Mouse (Mus musculus) embryonic facial prominence, embryonic 10.5 days (tissue): Measurements from ENCODE around the gene Snx33. TPM values are rescaled to one million over a fixed set of nuclear protein-coding genes. Genes with fewer than 3 reads are reported as not detected.
"Not testable (repeated sequence)": the region's sequence is repeated elsewhere in the genome, so short reads cannot be mapped to it uniquely, and the experiment has no call there.

Experiments used
- DNase-seq: peaks from one replicate; pipeline ENCODE4 v3.0.0-alpha.2; 2017; ENCODE audit warnings: low spot score
- H3K27ac ChIP-seq: fragments of 300-500 bp; sonication (generic); replicated peaks from 2 replicates; pipeline ENCODE4 v1.5.1; 2016; ENCODE audit warnings: mild to moderate bottlenecking
- H3K27me3 ChIP-seq: fragments of 300-500 bp; sonication (generic); replicated peaks from 2 replicates; pipeline ENCODE4 v1.6.1; 2016; ENCODE audit warnings: low read depth, mild to moderate bottlenecking; ENCODE audit not compliant: poor library complexity, severe bottlenecking
- H3K36me3 ChIP-seq: fragments of 300-500 bp; sonication (generic); replicated peaks from 2 replicates; pipeline ENCODE4 v1.6.1; 2016; ENCODE audit warnings: mild to moderate bottlenecking, moderate library complexity
- H3K4me1 ChIP-seq: fragments of 300-500 bp; sonication (generic); 2 replicates; pipeline ENCODE4 v1.6.1; 2016
- H3K4me3 ChIP-seq: fragments of 300-500 bp; sonication (generic); 2 replicates; pipeline ENCODE4 v1.5.1; 2016; ENCODE audit warnings: mild to moderate bottlenecking, moderate library complexity
- H3K9me3 ChIP-seq: fragments of 300-500 bp; sonication (generic); 2 replicates; pipeline ENCODE4 v1.6.1; 2016; ENCODE audit warnings: mild to moderate bottlenecking
- WGBS: fragments of 180-500 bp; shearing (Covaris S2); methylation state at CpG from one replicate; pipeline ENCODE4 v1.1.7; 2016; 5-methylcytosine and 5-hydroxymethylcytosine counted together
- polyA plus RNA-seq: library from polyadenylated mRNA; unstranded; fragments of >200 nt; fragmentation: Nextera tagmentation; extraction: Ambion mirVana; gene quantifications from 2 replicates; pipeline ENCODE4 v1.2.1, GENCODE M21; 2016

Gene Snx33
- polyA plus RNA-seq, 1 experiment from 2014 or later: 11.1 TPM

DNA sequence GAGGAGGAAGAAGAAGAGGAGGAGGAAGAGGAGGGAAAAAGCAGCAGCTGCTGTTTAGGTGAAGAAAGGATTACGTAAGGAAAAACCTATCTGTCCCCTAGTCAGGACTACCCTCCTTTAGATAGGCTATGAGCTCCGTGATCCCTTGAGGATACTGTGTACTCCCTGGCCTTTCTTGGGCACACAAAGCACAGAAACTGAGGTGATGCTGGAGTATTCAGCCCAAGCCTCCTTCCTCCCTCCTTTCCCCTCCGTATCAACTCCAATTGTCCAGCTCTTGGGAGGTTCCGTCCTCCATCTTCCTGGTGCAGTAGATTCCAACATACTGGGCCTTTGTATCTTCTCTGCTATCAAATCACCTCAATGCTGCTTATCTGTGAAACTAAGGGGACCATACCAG lies 5.4 kb downstream of the Snx33 start:
- Histone ChIP-seq H3K27ac (no peak overlapping the region), H3K27me3 (no peaks in the 10 kb centered on the region), H3K4me3 (peak overlapping the region; percentile 78; the same call in 1 of the 2 replicates), H3K9me3 (peaks cover 3% of the 10 kb centered on the region; the same call in 1 of the 2 replicates), H3K4me1 (peaks cover 52% of the 10 kb centered on the region), H3K36me3 (peaks cover 85% of the 10 kb centered on the region)
- 92% methylated on average over 4 of the region's 4 CpGs for WGBS
- DNase-seq: no peak

DNA sequence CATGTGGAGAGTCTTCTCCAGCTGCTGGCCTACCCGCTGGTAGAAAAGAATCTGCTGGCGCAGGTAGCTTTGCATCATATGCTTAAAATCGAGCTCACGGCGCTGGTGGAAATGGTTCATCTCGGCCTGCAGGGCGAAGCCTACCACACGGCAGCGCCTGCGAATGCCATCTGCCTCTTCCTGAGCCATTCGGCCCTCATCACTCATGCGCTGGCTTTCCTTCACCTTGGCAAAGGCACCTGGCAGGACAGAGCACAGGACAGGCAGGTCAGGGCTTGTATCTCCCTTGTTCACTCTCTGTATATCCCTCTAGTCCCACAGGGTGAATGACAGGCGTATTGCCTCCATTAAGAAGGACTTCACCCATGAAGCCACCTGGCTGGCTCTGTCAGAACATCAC lies 9.7 kb downstream of the Snx33 start:
- 92% methylated on average over 13 of the region's 13 CpGs for WGBS
- Histone ChIP-seq H3K36me3 (peaks cover 96% of the 10 kb centered on the region), H3K27me3 (no peaks in the 10 kb centered on the region), H3K9me3 (peaks cover 3% of the 10 kb centered on the region; the same call in 1 of the 2 replicates), H3K4me1 (peaks cover 14% of the 10 kb centered on the region), H3K4me3 (no peak overlapping the region), H3K27ac (no peak overlapping the region)
- DNase-seq: no peak

DNA sequence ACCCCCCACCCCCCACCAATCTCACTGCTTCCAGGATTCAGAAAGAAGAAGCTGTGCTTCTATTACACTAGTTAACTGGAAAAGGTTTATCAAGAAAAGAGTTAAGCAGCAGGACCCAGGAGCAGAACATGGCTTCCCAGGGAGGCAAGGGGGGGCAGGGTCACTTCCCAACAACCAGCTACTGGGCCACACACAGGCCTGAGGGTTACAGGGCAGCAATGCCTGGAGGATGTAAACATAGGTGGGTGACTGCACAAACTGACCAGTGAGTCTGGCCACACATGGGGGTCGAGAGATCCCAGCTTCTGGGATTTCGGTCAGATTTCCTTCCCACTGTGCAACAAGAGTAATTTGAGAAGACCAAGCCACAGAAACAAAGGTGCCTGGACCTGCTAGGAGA lies 11.0 kb downstream of the Snx33 start:
- 64% methylated on average over 2 of the region's 2 CpGs for WGBS
- peaks cover 5% of the 10 kb centered on the region; the same call in 1 of the 2 replicates for H3K4me1 ChIP-seq
- no peak overlapping the region for H3K4me3 ChIP-seq
- DNase-seq: no peak
- H3K27me3 ChIP-seq: no peaks in the 10 kb centered on the region
- no peak overlapping the region; the same call in 1 of the 2 replicates for H3K27ac ChIP-seq
- H3K9me3 ChIP-seq: peaks cover 3% of the 10 kb centered on the region; the same call in 1 of the 2 replicates
- H3K36me3 ChIP-seq: peaks cover 82% of the 10 kb centered on the region

DNA sequence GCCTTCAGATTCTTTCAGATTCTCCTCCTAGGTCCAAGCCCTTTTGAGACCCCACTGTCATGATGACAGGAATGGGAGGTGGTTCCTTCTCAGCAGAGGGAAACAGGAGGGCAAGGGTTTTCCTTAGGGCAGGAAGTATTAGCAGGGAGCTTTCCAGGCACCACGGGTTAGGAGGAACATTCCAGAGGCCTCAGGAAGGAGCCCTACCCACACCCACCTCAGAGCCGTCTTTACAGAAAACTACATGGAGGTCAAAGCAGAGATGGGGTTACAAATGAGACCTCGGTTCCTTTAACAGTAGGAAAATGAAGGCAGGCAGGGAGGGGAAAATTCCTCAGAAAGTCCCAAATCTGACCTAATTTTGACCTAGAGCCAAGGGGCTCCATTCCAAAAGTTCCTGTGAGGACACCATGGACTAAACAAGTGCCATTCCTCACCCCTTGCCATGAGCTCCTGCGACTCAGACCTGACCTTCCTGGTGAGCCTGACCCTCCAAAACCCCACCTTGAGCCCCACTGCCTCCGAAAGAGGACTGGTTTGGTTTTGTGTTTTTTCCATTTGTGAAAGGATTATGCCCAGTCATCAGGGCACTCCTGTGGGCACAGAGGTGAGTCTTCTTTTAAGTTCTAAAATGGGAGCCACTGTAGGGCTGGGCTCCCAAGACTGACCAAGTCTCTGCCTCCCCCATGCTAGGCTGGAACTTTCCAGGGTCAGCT lies 12.3 kb downstream of the Snx33 start:
- no peak overlapping the region for H3K4me3 ChIP-seq
- peaks cover 70% of the 10 kb centered on the region for H3K36me3 ChIP-seq
- 80% methylated on average over 5 of the region's 5 CpGs for WGBS
- H3K4me1 ChIP-seq: peaks cover 5% of the 10 kb centered on the region; the same call in 1 of the 2 replicates
- H3K9me3 ChIP-seq: no peaks in the 10 kb centered on the region
- no peaks in the 10 kb centered on the region for H3K27me3 ChIP-seq
- DNase-seq: no peak
- H3K27ac ChIP-seq: no peak overlapping the region

DNA sequence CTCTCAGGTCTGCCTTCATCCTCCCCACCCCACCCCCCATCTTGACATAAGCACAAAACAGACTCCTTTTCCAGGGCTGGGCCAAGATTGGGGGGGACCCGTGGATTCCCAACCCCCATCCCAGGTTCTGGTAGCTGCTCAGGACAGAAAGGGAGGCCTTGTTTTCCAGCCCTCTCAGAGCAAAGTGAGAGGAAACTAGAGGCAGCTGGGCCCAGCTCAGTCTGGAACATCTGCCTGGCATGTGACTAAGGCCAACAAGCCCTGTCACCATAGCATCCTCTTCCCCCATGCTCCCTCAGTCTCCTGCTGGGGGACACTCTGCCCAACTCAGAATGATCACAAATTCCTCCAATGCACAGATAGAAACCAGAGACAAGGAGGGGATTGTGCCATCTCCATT lies 13.1 kb downstream of the Snx33 start:
- peaks cover 62% of the 10 kb centered on the region for H3K36me3 ChIP-seq

DNA sequence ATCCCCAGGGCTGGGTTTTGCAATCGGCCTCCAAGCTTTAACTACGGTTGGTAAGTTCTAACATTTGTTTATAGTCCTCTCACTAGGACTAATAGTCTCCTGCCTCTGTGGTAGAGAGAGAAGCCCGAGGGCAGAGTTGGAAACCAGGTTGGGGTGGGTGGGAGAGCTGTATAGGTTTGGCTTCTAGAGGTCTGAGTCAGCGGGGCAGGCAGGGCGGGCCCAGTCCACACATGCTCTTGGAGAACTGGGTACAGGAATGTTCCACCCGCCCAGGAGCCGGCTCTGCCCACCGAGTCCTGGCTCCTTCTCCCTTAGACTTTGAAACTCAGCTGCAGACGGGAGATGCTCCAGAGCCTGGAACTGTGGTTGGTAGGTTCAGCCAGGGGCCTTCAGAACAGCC lies 14.2 kb downstream of the Snx33 start:
- H3K4me3 ChIP-seq: no peak overlapping the region
- no peaks in the 10 kb centered on the region for H3K9me3 ChIP-seq
- no peaks in the 10 kb centered on the region for H3K27me3 ChIP-seq
- no peak overlapping the region for H3K27ac ChIP-seq
- peaks cover 5% of the 10 kb centered on the region; the same call in 1 of the 2 replicates for H3K4me1 ChIP-seq
- WGBS: 91% methylated on average over 9 of the region's 9 CpGs
- DNase-seq: no peak
- H3K36me3 ChIP-seq: peaks cover 51% of the 10 kb centered on the region

More for the DNA sequence above, 13.1 kb downstream of the Snx33 start:
- Histone ChIP-seq H3K27me3 (no peaks in the 10 kb centered on the region), H3K9me3 (no peaks in the 10 kb centered on the region), H3K27ac (no peak overlapping the region), H3K4me3 (no peak overlapping the region), H3K4me1 (peaks cover 5% of the 10 kb centered on the region; the same call in 1 of the 2 replicates)
- 63% methylated on average over 1 of the region's 1 CpGs for WGBS
- DNase-seq: no peak

DNA sequence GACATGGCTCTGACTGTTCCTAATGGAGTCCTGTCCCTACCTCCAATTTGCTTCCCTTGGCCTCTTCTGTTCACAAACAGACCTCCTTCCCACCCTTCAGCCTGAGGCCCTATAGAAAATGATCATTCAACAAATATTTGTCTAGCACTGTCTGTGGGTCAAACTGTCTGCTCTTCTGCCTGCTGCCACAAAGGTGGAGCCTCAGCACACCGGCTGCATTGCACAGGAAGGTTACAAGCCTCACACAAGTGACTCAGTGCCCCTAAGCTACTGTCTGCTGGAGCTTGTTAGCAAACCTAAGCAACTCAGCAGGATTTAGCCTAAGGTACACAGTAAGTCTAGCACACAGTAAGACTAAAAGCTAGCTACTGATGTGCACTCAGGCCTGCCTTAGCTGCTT lies 17.2 kb downstream of the Snx33 start:
- H3K9me3 ChIP-seq: no peaks in the 10 kb centered on the region
- no peak overlapping the region for H3K27ac ChIP-seq
- WGBS: 52% methylated on average over 1 of the region's 1 CpGs
- no peak for DNase-seq
- no peak overlapping the region for H3K4me3 ChIP-seq
- H3K27me3 ChIP-seq: no peaks in the 10 kb centered on the region
- H3K36me3 ChIP-seq: peaks cover 21% of the 10 kb centered on the region
- no peaks in the 10 kb centered on the region for H3K4me1 ChIP-seq

DNA sequence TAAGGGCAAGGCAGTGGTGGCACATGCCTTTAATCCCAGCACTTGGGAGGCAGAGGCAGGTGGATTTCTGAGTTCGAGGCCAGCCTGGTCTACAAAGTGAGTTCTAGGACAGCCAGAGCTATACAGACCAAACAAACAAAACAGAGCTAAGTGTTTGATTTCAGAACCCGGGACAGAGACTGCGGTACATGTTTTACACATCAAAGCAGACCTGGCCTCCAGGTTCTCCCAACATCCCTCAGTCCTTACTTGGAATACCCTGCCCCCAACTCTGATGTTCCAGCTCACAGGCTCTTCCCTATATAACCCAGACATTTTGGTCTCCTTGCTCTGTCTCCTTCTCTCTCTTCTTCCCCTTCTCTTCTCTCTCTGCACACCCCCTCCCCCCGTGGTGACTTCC lies 18.2 kb downstream of the Snx33 start:
- 46% methylated on average over 4 of the region's 4 CpGs for WGBS
- not testable (repeated sequence) for DNase-seq, H3K4me3 ChIP-seq, H3K4me1 ChIP-seq, H3K9me3 ChIP-seq, H3K27ac ChIP-seq, H3K27me3 ChIP-seq
- peaks cover 11% of the 10 kb centered on the region for H3K36me3 ChIP-seq

DNA sequence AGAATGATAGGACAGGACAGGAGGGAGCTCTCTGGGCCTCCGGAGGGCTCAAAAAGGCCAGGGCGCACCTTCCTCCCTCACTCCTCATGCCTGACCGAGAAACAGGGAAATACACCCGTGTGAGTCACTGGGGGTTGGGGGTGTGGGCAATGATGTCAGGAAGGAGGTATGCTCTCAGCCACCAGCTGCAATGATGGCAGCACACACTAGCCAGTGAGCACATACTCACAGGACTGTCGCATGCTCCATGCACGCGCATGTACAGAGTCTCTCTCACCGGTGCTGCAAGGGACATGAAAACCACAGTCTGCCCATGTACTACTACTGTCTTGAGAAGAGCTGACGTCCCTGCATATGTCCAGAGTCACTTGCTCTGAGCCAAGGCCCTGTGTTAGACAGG lies 20.6 kb downstream of the Snx33 start:
- Histone ChIP-seq H3K4me3 (no peak overlapping the region), H3K9me3 (no peaks in the 10 kb centered on the region), H3K4me1 (no peaks in the 10 kb centered on the region), H3K27me3 (no peaks in the 10 kb centered on the region), H3K36me3 (no peaks in the 10 kb centered on the region), H3K27ac (no peak overlapping the region)
- WGBS: 83% methylated on average over 9 of the region's 9 CpGs
- DNase-seq: no peak

DNA sequence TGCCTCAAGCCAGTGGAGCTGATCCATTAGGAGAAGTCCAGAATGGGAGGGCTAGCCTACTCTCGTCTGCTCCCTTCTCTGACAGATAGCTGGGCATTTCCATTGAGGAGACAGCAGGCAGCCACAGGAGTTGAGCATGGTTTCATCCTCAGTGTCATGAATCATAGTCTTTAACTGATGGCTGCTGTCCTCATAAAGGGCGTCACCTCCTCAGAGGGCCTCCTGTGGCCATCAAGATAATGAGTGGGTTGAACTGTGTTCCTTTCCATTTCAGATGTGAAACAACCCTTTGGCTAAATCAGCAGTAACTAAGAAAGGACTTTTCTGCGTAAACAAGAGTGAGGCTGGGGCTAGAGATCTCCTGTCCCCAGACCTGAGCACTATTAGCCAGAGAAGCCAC lies 24.5 kb downstream of the Snx33 start:
- Histone ChIP-seq H3K9me3 (no peaks in the 10 kb centered on the region), H3K27ac (no peak overlapping the region), H3K36me3 (no peaks in the 10 kb centered on the region), H3K27me3 (no peaks in the 10 kb centered on the region), H3K4me1 (peaks cover 24% of the 10 kb centered on the region), H3K4me3 (no peak overlapping the region)
- no peak for DNase-seq
- 87% methylated on average over 3 of the region's 3 CpGs for WGBS

DNA sequence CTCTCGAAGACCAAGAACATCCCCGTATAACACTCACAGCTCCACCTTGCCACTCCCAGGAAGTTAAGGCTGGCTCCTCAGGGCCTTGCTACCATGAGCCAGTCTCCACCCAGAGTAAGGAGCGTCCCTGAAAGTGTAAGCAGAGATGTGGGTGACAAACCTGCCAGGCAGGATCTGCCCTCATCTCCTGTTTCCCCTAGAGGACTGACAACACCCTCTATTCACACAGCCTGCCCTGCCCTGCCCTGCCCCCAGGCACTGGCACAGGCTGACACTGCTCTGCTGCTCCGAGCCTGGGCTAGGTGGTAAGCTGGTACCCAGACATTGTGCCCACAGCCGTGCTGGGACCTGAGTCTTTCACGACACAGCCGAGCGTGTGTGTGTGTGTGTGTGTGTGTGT lies 27.0 kb downstream of the Snx33 start:
- Histone ChIP-seq H3K4me3 (no peak overlapping the region), H3K36me3 (no peaks in the 10 kb centered on the region), H3K27me3 (no peaks in the 10 kb centered on the region), H3K4me1 (peaks cover 28% of the 10 kb centered on the region), H3K27ac (no peak overlapping the region), H3K9me3 (no peaks in the 10 kb centered on the region)
- no peak for DNase-seq
- 60% methylated on average over 8 of the region's 8 CpGs for WGBS

DNA sequence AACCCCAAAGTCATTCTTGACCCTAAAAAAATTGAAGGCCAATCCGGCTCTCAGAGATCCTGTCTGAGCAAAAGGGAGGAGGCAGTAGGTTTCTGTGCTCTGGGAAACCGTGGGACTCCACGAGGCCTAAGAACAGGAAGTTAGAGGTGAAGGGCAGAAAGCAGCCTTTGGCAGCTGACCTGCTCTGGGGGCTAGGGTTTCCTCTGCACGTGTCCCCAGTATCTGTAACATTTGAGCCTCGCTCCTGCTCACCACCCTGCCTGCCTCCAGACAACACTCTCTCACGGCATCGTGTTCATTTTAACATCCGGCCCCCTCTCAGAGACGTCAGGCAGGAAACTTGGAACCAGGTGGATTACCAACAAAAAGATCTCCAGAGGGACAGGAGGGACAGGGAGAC lies 27.6 kb downstream of the Snx33 start:
- Histone ChIP-seq H3K36me3 (no peaks in the 10 kb centered on the region), H3K4me3 (no peak overlapping the region), H3K27me3 (no peaks in the 10 kb centered on the region), H3K4me1 (peaks cover 28% of the 10 kb centered on the region), H3K27ac (no peak overlapping the region), H3K9me3 (no peaks in the 10 kb centered on the region)
- WGBS: 34% methylated on average over 9 of the region's 9 CpGs
- DNase-seq: peak; percentile 34

DNA sequence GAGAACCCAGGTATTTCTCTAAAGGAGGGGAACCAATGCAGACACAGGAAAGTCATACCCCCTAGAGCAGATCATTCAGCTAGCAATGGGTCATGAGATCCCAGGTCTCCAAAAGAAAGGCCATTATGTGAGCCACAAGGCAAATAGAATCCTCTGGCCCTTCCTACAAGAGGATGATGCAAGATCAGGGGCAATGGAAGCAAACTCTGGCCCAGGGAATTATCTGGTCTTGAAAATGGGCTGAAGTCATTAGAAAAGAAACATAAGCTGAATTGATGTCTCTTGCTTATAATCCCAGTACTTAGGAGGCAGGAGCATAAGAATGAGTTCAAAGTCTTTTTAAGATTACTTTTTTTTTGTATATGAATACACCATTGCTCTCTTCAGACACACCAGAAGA lies 28.1 kb downstream of the Snx33 start:
- H3K4me3 ChIP-seq: no peak overlapping the region
- peaks cover 28% of the 10 kb centered on the region for H3K4me1 ChIP-seq
- H3K36me3 ChIP-seq: no peaks in the 10 kb centered on the region
- H3K9me3 ChIP-seq: no peaks in the 10 kb centered on the region
- H3K27ac ChIP-seq: no peak overlapping the region
- no peak for DNase-seq
- H3K27me3 ChIP-seq: no peaks in the 10 kb centered on the region
